Mouse (Mus musculus) small intestine, adult 2 months (tissue): ENCODE results near the gene Ypel1. TPM values are rescaled to one million over a fixed set of nuclear protein-coding genes. Genes with fewer than 3 reads are reported as not detected.
A peak's percentile ranks its signal among the peaks of the same experiment; 100 is the strongest.

ENCODE experiments used
- H3K27ac ChIP-seq: fragments of 200-500 bp; 2 replicates; pipeline ENCODE4 v1.5.1; 2012; ENCODE audit warnings: low read depth, low read length, control low read depth, inconsistent platforms; ENCODE audit not compliant: insufficient read depth
- H3K27me3 ChIP-seq: fragments of 200-500 bp; 2 replicates; pipeline ENCODE4 v1.6.1; 2012; ENCODE audit warnings: mild to moderate bottlenecking, moderate library complexity, low read length, inconsistent platforms; ENCODE audit not compliant: control insufficient read depth, insufficient read depth
- H3K36me3 ChIP-seq: fragments of 200-500 bp; 2 replicates; pipeline ENCODE4 v1.6.1; 2012; ENCODE audit warnings: mild to moderate bottlenecking, low read length, control low read depth, inconsistent platforms; ENCODE audit not compliant: control insufficient read depth, insufficient read depth
- H3K4me1 ChIP-seq: fragments of 200-500 bp; 2 replicates; pipeline ENCODE4 v1.6.1; 2012; ENCODE audit warnings: low read length, inconsistent platforms, mixed read lengths; ENCODE audit not compliant: control insufficient read depth, insufficient read depth, insufficient read length
- H3K4me3 ChIP-seq: fragments of 200-500 bp; 2 replicates; pipeline ENCODE4 v1.5.1; 2012; ENCODE audit warnings: low read depth, mild to moderate bottlenecking, control low read depth, inconsistent platforms, low read length, moderate library complexity
- CTCF ChIP-seq: fragments of 200-500 bp; IDR thresholded peaks from 2 replicates; pipeline ENCODE4 v1.5.1; 2012; ENCODE audit warnings: low read depth, mild to moderate bottlenecking, control low read depth, inconsistent platforms, low read length, moderate library complexity, mixed read lengths; ENCODE audit not compliant: insufficient replicate concordance, insufficient read length; ENCODE audit errors: extremely low read depth
- POLR2A ChIP-seq: fragments of 200-500 bp; IDR thresholded peaks from 2 replicates; pipeline ENCODE4 v1.6.1; 2012; ENCODE audit warnings: low read depth, mild to moderate bottlenecking, control low read depth, inconsistent platforms, low read length, moderate library complexity
- WGBS: fragments of 180-500 bp; shearing (Covaris S2); methylation state at CpG from one replicate; pipeline ENCODE4 v1.1.7; 2018; 5-methylcytosine and 5-hydroxymethylcytosine counted together
- polyA plus RNA-seq: library from polyadenylated mRNA; depleted of rRNA; stranded (reverse); fragments of >200 nt; gene quantifications from 2 replicates; pipeline ENCODE4 v1.2.3, GENCODE M21; 2012; rRNA removed

Ypel1 gene
- polyA plus RNA-seq, 1 experiment = 0.60 TPM

DNA sequence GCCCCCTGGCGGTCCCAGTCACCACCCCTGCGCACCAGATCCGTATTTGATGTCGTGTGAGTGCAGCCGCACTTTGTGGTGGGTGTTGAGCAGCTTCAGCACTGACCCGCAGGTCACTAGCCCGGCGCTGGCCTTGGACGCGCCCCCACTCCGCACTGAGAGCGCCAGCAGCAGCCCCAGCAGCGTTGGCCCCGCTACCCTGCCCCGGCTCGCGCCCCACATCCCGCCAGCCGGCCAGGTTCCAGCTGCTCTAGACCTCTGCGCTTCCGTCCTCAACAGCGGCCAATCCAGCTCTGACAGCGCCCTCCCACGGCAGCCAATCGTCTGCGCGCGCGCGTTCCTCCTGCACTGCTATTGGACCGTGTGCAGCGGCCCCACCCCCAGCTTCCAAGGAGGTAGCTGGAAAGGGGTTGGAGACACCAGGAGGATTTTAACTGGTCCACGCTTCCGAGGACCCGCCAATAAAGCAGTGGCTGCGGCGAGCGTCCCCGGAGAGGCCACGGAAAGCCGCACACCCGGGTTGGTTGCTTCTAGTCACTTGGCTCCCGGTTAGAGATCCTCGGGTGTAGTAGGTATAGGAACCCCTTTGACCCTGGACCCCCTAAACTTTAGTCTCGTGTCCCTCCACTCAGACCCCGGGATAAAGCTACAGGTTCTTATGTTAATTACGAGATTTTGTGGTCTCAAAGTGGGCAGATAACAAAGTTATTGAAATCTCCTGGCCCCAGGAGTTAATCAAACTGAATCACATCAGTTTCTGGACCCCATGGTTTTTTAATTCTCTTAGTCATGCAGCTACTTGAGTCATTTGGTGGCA lies 62.8 kb downstream of the Ypel1 start, which contains the start of gene Sdf2l1:
Gene Sdf2l1 (minus strand): TSS at position 295 of the 817 bp plus-strand sequence.
- Histone ChIP-seq H3K36me3 (no peaks in the 10 kb centered on the region), H3K27ac (peak within 1 kb of the TSS; percentile 7; the same call in 1 of the 2 replicates), H3K4me1 (peaks cover 3% of the 10 kb centered on the region; the same call in 1 of the 2 replicates), H3K4me3 (peak within 1 kb of the TSS; percentile 89), H3K27me3 (no peaks in the 10 kb centered on the region)
- peak; percentile 75 for TF ChIP-seq POLR2A
- no peak for TF ChIP-seq CTCF
- WGBS = under 1% methylated on average over 47 of the region's 47 CpGs

DNA sequence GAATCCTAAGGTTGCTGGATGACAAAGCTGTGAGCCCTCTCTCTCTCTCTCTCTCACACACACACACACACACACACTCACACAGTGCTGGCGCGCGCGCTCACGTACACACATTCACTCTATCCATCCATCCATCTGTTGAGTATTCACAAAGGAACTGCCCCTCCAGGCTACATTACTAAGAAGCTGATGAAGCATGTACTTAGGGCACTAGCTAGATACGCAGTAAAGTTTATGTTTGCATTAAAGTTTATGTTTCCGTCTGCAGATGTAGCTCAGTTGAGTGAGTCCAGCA lies 63.4 kb downstream of the Ypel1 start:
- TF ChIP-seq CTCF (no peak), POLR2A (no peak)
- Histone ChIP-seq H3K36me3 (no peaks in the 10 kb centered on the region), H3K4me1 (peaks cover 3% of the 10 kb centered on the region; the same call in 1 of the 2 replicates), H3K27ac (no peak overlapping the region), H3K27me3 (no peaks in the 10 kb centered on the region), H3K4me3 (no peak overlapping the region)
- 33% methylated on average over 7 of the region's 7 CpGs for WGBS

Other genes starting within 250 kb of the Ypel1 start
- not detected in 2 replicates for gene Spag6l, start 240.2 kb upstream of the Ypel1 start, polyA plus RNA-seq
- gene Igll1, start 205.7 kb upstream of the Ypel1 start, polyA plus RNA-seq = not detected in 2 replicates
- 23.3 and 42.9 TPM in 2 replicates for gene Top3b, start 199.0 kb upstream of the Ypel1 start, polyA plus RNA-seq
- gene Vpreb1, start 198.9 kb upstream of the Ypel1 start, polyA plus RNA-seq = 3.3 and 4.5 TPM in 2 replicates
- 2.0 and 2.3 TPM in 2 replicates for gene Ppm1f, start 173.2 kb upstream of the Ypel1 start, polyA plus RNA-seq
- 17.2 and 53.8 TPM in 2 replicates for gene Mapk1, start 86.3 kb upstream of the Ypel1 start, polyA plus RNA-seq
- gene Ppil2, start 41.6 kb downstream of the Ypel1 start, polyA plus RNA-seq = 30.2 and 69.4 TPM in 2 replicates
- 3.4 and 9.1 TPM in 2 replicates for gene 2610318N02Rik, start 55.5 kb downstream of the Ypel1 start, polyA plus RNA-seq
- 109 and 121 TPM in 2 replicates for gene Sdf2l1, start 62.7 kb downstream of the Ypel1 start, polyA plus RNA-seq
- gene Ydjc, start 74.9 kb downstream of the Ypel1 start, polyA plus RNA-seq = 44.4 and 69.7 TPM in 2 replicates
- 7.1 and 17.2 TPM in 2 replicates for gene Ccdc116, start 77.5 kb downstream of the Ypel1 start, polyA plus RNA-seq
- gene Ube2l3, start 133.0 kb downstream of the Ypel1 start, polyA plus RNA-seq = 24.3 and 62.7 TPM in 2 replicates
- 0.04 and 0.15 TPM in 2 replicates for gene Rimbp3, start 138.9 kb downstream of the Ypel1 start, polyA plus RNA-seq
- gene Hic2, start 163.9 kb downstream of the Ypel1 start, polyA plus RNA-seq = 1.7 and 1.8 TPM in 2 replicates
- gene Tmem191c, start 206.4 kb downstream of the Ypel1 start, polyA plus RNA-seq = 9.3 and 10.6 TPM in 2 replicates